Mouse (Mus musculus) forebrain, embryonic 10.5 days (tissue): Measurements from ENCODE around the gene Scml4. TPM values are rescaled to one million over a fixed set of nuclear protein-coding genes. Genes with fewer than 3 reads are reported as not detected.

Experiments
- DNase-seq: peaks from one replicate; pipeline ENCODE4 v3.0.0-alpha.2; 2017; ENCODE audit warnings: low spot score; ENCODE audit errors: extremely low spot score
- H3K27ac ChIP-seq: fragments of 300-500 bp; sonication (generic); 2 replicates; pipeline ENCODE4 v1.5.1; 2016; ENCODE audit warnings: mild to moderate bottlenecking
- H3K27me3 ChIP-seq: fragments of 300-500 bp; sonication (generic); 2 replicates; pipeline ENCODE4 v1.6.1; 2016; ENCODE audit warnings: mild to moderate bottlenecking; ENCODE audit not compliant: poor library complexity, severe bottlenecking
- H3K36me3 ChIP-seq: fragments of 300-500 bp; sonication (generic); replicated peaks from 2 replicates; pipeline ENCODE4 v1.6.1; 2016; ENCODE audit warnings: mild to moderate bottlenecking, moderate library complexity
- H3K4me1 ChIP-seq: fragments of 300-500 bp; sonication (generic); 2 replicates; pipeline ENCODE4 v1.6.1; 2016
- H3K4me3 ChIP-seq: fragments of 300-500 bp; sonication (generic); 2 replicates; pipeline ENCODE4 v1.5.1; 2016; ENCODE audit warnings: mild to moderate bottlenecking, moderate library complexity
- H3K9me3 ChIP-seq: fragments of 300-500 bp; sonication (generic); 2 replicates; pipeline ENCODE4 v1.6.1; 2016; ENCODE audit warnings: mild to moderate bottlenecking, moderate library complexity
- WGBS: fragments of 180-500 bp; shearing (Covaris S2); methylation state at CpG from one replicate; pipeline ENCODE4 v1.1.7; 2016; 5-methylcytosine and 5-hydroxymethylcytosine counted together
- polyA plus RNA-seq: library from polyadenylated mRNA; unstranded; fragments of >200 nt; fragmentation: Nextera tagmentation; extraction: Ambion mirVana; gene quantifications from 2 replicates; pipeline ENCODE4 v1.2.1, GENCODE M21; 2016

The Scml4 gene
- polyA plus RNA-seq, 1 experiment from 2014 or later, result 0.19 TPM

- 70% methylated on average over 1 of the region's 1 CpGs for WGBS
- H3K27me3 ChIP-seq, result no peaks in the 10 kb centered on the region
- H3K36me3 ChIP-seq, result peaks cover 14% of the 10 kb centered on the region
- DNase-seq, result no peak
- peaks cover 6% of the 10 kb centered on the region; the same call in 1 of the 2 replicates for H3K9me3 ChIP-seq
- H3K27ac ChIP-seq, result no peak overlapping the region
- H3K4me3 ChIP-seq, result no peak overlapping the region
- no peaks in the 10 kb centered on the region for H3K4me1 ChIP-seq
These were observed 16.8 kb upstream of the Scml4 start for GRCm38 (mm10) chr10:42843416-42843815.

DNA sequence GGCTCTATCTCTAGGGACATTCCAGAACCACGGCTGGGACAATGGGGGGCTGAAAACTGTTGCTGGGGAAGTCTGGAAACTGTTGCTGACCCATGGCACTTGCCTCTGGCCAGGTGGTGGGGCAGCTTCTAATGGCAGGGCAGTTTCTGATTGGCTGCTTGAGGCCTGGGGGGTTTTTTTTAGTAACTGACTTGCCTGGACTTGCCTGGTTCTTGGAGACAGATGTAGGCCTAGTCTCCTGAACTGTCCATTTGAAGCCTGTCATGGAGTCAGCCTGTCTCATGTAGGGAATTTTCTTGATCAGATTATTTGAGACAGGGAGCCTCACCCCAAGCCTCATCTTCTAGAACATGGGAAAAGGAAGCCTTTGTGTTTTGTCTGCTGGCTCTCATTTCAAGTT, 14.7 kb upstream of the Scml4 start:
- Histone ChIP-seq H3K27me3 (no peaks in the 10 kb centered on the region), H3K27ac (no peak overlapping the region), H3K9me3 (no peaks in the 10 kb centered on the region; the same call in 1 of the 2 replicates), H3K4me1 (no peaks in the 10 kb centered on the region), H3K36me3 (no peaks in the 10 kb centered on the region), H3K4me3 (no peak overlapping the region)
- DNase-seq, result no peak
- 62% methylated on average over 1 of the region's 1 CpGs for WGBS

DNA sequence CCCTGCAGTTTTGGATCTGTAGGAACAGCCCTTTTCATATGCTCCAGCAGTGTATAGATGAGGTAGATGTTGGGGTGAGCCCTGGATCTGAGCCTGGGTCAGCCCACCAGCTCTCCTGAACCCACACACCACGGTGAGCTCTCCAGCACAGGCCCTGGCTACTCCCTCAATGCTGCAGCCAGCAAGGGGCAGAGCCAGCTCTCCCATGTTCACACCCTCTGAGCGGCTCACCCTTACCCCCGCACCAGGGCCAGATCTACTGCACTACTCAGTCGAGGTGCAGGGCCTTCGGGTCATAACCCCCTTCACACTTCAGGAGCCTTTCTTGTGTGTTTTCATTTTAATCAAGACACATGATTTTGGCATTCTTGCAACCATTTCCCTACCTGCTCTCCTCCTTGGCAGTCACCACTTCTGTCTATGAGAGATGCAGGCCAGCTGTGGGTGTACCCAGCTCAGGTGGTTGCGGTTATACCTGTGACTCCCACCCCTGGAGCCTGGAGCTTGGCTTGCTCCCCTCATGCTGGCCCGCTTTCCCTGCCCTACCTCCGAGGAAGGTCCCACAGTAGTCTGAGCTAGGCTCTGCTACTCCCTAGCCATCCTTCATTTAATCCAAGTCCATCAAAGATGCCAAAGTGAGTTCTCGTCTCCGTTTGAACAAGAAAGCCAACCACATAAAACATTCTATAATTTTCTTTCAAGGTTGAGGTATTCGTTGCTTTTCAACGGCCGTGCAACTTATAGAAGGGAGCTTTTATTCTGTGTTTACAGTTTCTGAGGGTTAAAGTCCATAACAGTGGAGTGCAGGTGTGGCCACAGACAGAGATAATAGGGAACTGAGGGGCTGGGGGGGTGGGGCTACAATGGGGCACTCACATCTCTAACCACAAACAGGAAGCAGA, 11.7 kb upstream of the Scml4 start:
- Histone ChIP-seq H3K27me3 (0 out of 2 replicates have a peak, but pooled peaks cover 13% of the 10 kb centered on the region), H3K36me3 (no peaks in the 10 kb centered on the region), H3K9me3 (peaks cover under 1% of the 10 kb centered on the region; the same call in 1 of the 2 replicates), H3K27ac (no peak overlapping the region), H3K4me3 (no peak overlapping the region), H3K4me1 (no peaks in the 10 kb centered on the region)
- 93% methylated on average over 13 of the region's 13 CpGs for WGBS
- DNase-seq, result no peak

DNA sequence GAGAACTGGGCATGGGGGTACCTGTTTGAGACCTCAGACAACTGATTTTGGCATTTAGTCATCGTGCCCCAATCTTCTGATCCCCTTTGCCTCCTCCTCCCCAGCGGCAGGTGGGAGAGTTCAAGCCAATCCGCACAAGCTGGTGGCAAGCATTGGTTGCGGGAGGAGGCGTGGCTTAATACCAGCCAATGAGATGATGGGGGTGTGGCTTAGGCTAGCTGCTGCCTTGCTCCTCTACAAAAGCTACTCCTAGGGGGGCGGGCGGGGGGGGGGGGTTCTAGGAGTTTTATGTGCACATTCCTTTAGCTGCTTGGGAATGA, 11.1 kb upstream of the Scml4 start:
- 89% methylated on average over 7 of the region's 7 CpGs for WGBS
- no peaks in the 10 kb centered on the region for H3K36me3 ChIP-seq
- H3K9me3 ChIP-seq, result peaks cover 3% of the 10 kb centered on the region; the same call in 1 of the 2 replicates
- no peaks in the 10 kb centered on the region for H3K4me1 ChIP-seq
- no peak overlapping the region for H3K27ac ChIP-seq
- H3K4me3 ChIP-seq, result no peak overlapping the region
- 0 out of 2 replicates have a peak, but pooled peaks cover 13% of the 10 kb centered on the region for H3K27me3 ChIP-seq
- DNase-seq, result no peak

DNA sequence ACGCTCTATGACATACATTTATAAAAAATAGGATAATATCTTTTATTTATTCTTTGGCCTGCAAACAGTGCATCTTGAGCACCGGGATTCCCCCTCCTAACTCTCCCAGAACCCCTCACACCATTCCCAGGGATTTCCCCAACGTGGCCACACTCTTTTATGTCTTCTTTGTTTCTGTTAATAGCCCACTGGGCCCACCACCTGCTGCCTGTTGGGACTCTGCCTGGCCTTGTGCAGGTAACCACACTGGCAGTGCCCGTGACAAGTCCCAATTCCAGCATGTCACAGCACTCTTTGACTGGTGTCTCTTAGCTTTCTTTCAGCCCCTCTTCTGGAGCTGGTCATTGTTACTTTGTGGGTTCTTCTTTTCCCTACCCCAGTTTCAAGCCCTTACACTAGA, 5.3 kb upstream of the Scml4 start:
- DNase-seq, result no peak
- Histone ChIP-seq H3K4me3 (no peak overlapping the region), H3K27ac (peak overlapping the region; percentile 66; the same call in 1 of the 2 replicates), H3K27me3 (peaks cover 44% of the 10 kb centered on the region), H3K36me3 (no peaks in the 10 kb centered on the region), H3K9me3 (peaks cover 12% of the 10 kb centered on the region; the same call in 1 of the 2 replicates), H3K4me1 (peaks cover 18% of the 10 kb centered on the region)
- 60% methylated on average over 4 of the region's 4 CpGs for WGBS

DNA sequence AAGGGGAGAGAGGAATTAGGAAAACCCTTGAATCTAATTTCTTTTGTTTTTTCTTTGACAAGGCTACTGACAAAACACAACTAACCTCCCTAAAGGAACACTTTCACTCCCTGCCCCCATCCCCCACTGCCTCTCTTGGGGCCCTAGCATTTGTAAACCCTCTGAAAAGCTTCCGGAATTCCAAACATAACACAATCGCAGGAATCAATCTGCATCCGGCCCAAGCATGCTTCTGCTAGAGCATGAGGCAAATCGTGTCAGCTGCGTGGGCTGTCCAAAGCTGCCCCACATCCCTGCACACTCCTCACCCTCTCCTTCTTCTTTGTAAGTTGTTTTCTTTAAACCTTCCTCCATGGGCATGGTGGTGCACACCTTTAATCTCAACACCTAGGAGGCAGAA, 4.9 kb upstream of the Scml4 start:
- peak overlapping the region; percentile 66; the same call in 1 of the 2 replicates for H3K27ac ChIP-seq
- H3K9me3 ChIP-seq, result peaks cover 12% of the 10 kb centered on the region; the same call in 1 of the 2 replicates
- H3K27me3 ChIP-seq, result peaks cover 47% of the 10 kb centered on the region
- H3K4me3 ChIP-seq, result no peak overlapping the region
- no peaks in the 10 kb centered on the region for H3K36me3 ChIP-seq
- DNase-seq, result no peak
- 60% methylated on average over 5 of the region's 5 CpGs for WGBS
- H3K4me1 ChIP-seq, result peaks cover 22% of the 10 kb centered on the region

GRCm38 (mm10) chr10:42856574-42856973, 3.6 kb upstream of the Scml4 start:
- Histone ChIP-seq H3K4me1 (peaks cover 28% of the 10 kb centered on the region), H3K9me3 (peaks cover 12% of the 10 kb centered on the region; the same call in 1 of the 2 replicates), H3K27ac (no peak overlapping the region), H3K4me3 (no peak overlapping the region), H3K27me3 (peaks cover 49% of the 10 kb centered on the region), H3K36me3 (no peaks in the 10 kb centered on the region)
- 93% methylated on average over 9 of the region's 9 CpGs for WGBS
- DNase-seq, result no peak

GRCm38 (mm10) chr10:42857021-42857420, 3.1 kb upstream of the Scml4 start:
- 96% methylated on average over 2 of the region's 2 CpGs for WGBS

GRCm38 (mm10) chr10:42859781-42860158, 400 bp upstream of the Scml4 start:
- Histone ChIP-seq H3K9me3 (peaks cover 8% of the 10 kb centered on the region; the same call in 1 of the 2 replicates), H3K36me3 (no peaks in the 10 kb centered on the region), H3K27ac (0 out of 2 replicates have a peak overlapping the region, but pooled peaks have one; percentile 31), H3K4me1 (peaks cover 48% of the 10 kb centered on the region), H3K27me3 (peaks cover 76% of the 10 kb centered on the region), H3K4me3 (no peak overlapping the region)
- WGBS, result 63% methylated on average over 2 of the region's 2 CpGs
- no peak for DNase-seq

More at GRCm38 (mm10) chr10:42857021-42857420, 3.1 kb upstream of the Scml4 start:
- Histone ChIP-seq H3K4me1 (peaks cover 28% of the 10 kb centered on the region), H3K27me3 (peaks cover 53% of the 10 kb centered on the region), H3K9me3 (peaks cover 12% of the 10 kb centered on the region; the same call in 1 of the 2 replicates), H3K4me3 (no peak overlapping the region), H3K27ac (no peak overlapping the region), H3K36me3 (no peaks in the 10 kb centered on the region)
- DNase-seq, result no peak

DNA sequence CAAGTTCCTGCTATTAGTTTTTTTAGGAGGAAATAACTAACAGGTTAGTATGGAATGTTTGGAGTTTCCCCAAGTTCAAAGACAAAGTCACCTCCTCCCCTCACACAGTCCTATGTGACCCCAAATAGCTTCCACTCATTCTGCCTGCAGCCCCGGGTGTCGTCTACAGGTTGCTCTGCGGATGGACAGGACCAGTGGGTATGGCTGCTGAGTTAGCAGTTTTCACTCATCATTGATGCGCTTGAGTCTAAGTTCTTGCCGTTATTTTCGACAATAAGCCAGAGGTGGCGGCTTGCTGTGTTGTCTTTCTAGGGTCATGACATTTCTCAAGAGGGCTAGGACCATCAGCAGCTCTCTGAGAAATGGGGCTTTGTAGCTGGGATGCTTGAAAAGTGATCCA, 1.3 kb downstream of the Scml4 start:
- Histone ChIP-seq H3K4me1 (peaks cover 45% of the 10 kb centered on the region), H3K4me3 (no peak overlapping the region), H3K9me3 (peaks cover 5% of the 10 kb centered on the region; the same call in 1 of the 2 replicates), H3K27me3 (peaks cover 93% of the 10 kb centered on the region), H3K36me3 (no peaks in the 10 kb centered on the region), H3K27ac (no peak overlapping the region)
- WGBS, result 81% methylated on average over 7 of the region's 7 CpGs
- no peak for DNase-seq

- no peak overlapping the region for H3K4me3 ChIP-seq
- peaks cover 87% of the 10 kb centered on the region for H3K27me3 ChIP-seq
- H3K36me3 ChIP-seq, result no peaks in the 10 kb centered on the region
- H3K9me3 ChIP-seq, result no peaks in the 10 kb centered on the region
- H3K27ac ChIP-seq, result no peak overlapping the region
- peaks cover 50% of the 10 kb centered on the region for H3K4me1 ChIP-seq
- 81% methylated on average over 13 of the region's 13 CpGs for WGBS
- DNase-seq, result no peak
These were observed 2.1 kb downstream of the Scml4 start for GRCm38 (mm10) chr10:42862102-42862740.

- Histone ChIP-seq H3K4me3 (no peak overlapping the region), H3K36me3 (no peaks in the 10 kb centered on the region), H3K27me3 (peaks cover 82% of the 10 kb centered on the region), H3K27ac (no peak overlapping the region), H3K9me3 (no peaks in the 10 kb centered on the region), H3K4me1 (peaks cover 54% of the 10 kb centered on the region)
- DNase-seq, result no peak
- 87% methylated on average over 4 of the region's 4 CpGs for WGBS
These were observed 2.6 kb downstream of the Scml4 start for GRCm38 (mm10) chr10:42862806-42863205.
